In genomic region chr11:4800654-4801053, GRCm38 (mm10) we compare ENCODE assay signal across 16 mouse cellular contexts. TPM values are rescaled to one million over a fixed set of nuclear protein-coding genes. Genes with fewer than 3 reads are reported as not detected.
"Had no signal": no experiment of that assay in that cellular context is flagged by ENCODE, and none has a peak within 500 bp of the region (broad histone marks: within the 10 kb centered on the region; RNA-seq: fewer than 3 reads in every experiment).

No protein-coding gene starts in this region.

- H3K4me2 ChIP-seq: intestine, embryonic 15.5 days; limb, embryonic 15.5 days; liver, embryonic 12.5 days; lung, embryonic 14.5 days; midbrain, embryonic 11.5 days; midbrain, embryonic 15.5 days; neural tube, embryonic 12.5 days had no signal

- H3K4me1 ChIP-seq: neural tube, embryonic 12.5 days had no signal

- H3K27ac ChIP-seq: intestine, embryonic 15.5 days; layer of hippocampus, adult 2 months; limb, embryonic 15.5 days; liver, embryonic 12.5 days; macrophage; midbrain, embryonic 15.5 days; neural tube, embryonic 12.5 days had no signal

- H3K9ac ChIP-seq: intestine, embryonic 15.5 days; limb, embryonic 15.5 days; liver, embryonic 12.5 days; lung, embryonic 14.5 days; midbrain, embryonic 15.5 days; neural tube, embryonic 12.5 days had no signal

- DNase-seq: kidney, postnatal 25 days; lung, embryonic 14.5 days; lung, postnatal 14 days; spleen, adult 18-20 months; thymus, adult 18-20 months; thymus, postnatal 14 days had no signal

- H3K36me3 ChIP-seq: midbrain, embryonic 15.5 days had no signal

- H3K27me3 ChIP-seq: intestine, embryonic 15.5 days; limb, embryonic 15.5 days; liver, embryonic 12.5 days; megakaryocyte, embryonic 14.5 days; midbrain, embryonic 15.5 days; neural tube, embryonic 12.5 days had no signal

- ATAC-seq: intestine, embryonic 15.5 days; liver, embryonic 12.5 days; midbrain, embryonic 15.5 days had no signal

- H3K9me3 ChIP-seq: intestine, embryonic 15.5 days; limb, embryonic 15.5 days; liver, embryonic 12.5 days; megakaryocyte, embryonic 14.5 days; midbrain, embryonic 15.5 days; neural tube, embryonic 12.5 days had no signal

- H3K4me3 ChIP-seq: intestine, embryonic 15.5 days; layer of hippocampus, adult 2 months; limb, embryonic 15.5 days; liver, embryonic 12.5 days; megakaryocyte, embryonic 14.5 days; midbrain, embryonic 15.5 days; neural tube, embryonic 12.5 days had no signal

RNA-seq across cellular contexts. Expression of gene Cabp7, which starts 54.1 kb away (rescaled TPM):
- total RNA-seq: monocyte, adult 5-6 weeks had no signal
